Mouse (Mus musculus): ENCODE data around the gene Olfr59. TPM values are rescaled to one million over a fixed set of nuclear protein-coding genes. Genes with fewer than 3 reads are reported as not detected.

The Olfr59 gene
- polyA plus RNA-seq (2014; fragmentation: Nextera tagmentation; extraction: Ambion mirVana), result not detected in 2 replicates

- H3K4me2 ChIP-seq (ENCODE audit: low read depth, low read length), result no peak within 1 kb of the TSS
- no peaks in the 10 kb centered on the region for H3K9me3 ChIP-seq (replicated peaks; ENCODE audit: control insufficient read depth, low read length)
- H3K36me3 ChIP-seq (replicated peaks; ENCODE audit: control insufficient read depth, insufficient read depth, low read depth, low read length), result no peaks in the 10 kb centered on the region
- H3K4me3 ChIP-seq (ENCODE audit: low read depth, low read length), result no peak within 1 kb of the TSS
- H3K9ac ChIP-seq (replicated peaks; ENCODE audit: low read length), result no peak within 1 kb of the TSS
- H3K27ac ChIP-seq (replicated peaks; ENCODE audit: low read depth, low read length), result no peak within 1 kb of the TSS
- DNase-seq (ENCODE audit: low spot score), result no peak
- WGBS, result 61% methylated on average over 2 of the region's 2 CpGs
- no peaks in the 10 kb centered on the region for H3K4me1 ChIP-seq (ENCODE audit: control insufficient read depth, insufficient read depth, low read length)
- H3K27me3 ChIP-seq (ENCODE audit: control insufficient read depth, insufficient read depth, low read length), result no peaks in the 10 kb centered on the region
- no peak for ATAC-seq (replicated peaks; ENCODE audit: insufficient number of reproducible peaks, low FRiP score, low TSS enrichment, low read depth)
Observed at GRCm38 (mm10) chr11:74283436-74283835, at the start of gene Olfr59. Gene Olfr59, plus strand, starts transcription at chr11:74283736.

GRCm38 (mm10) chr11:74241201-74241600, 42.3 kb upstream of the Olfr59 start:
- no peaks in the 10 kb centered on the region for H3K4me1 ChIP-seq (ENCODE audit: control insufficient read depth, insufficient read depth, low read length)
- DNase-seq (ENCODE audit: low spot score), result no peak
- H3K27me3 ChIP-seq (ENCODE audit: control insufficient read depth, insufficient read depth, low read length), result no peaks in the 10 kb centered on the region
- H3K4me3 ChIP-seq (ENCODE audit: low read depth, low read length), result no peak overlapping the region
- H3K9ac ChIP-seq (replicated peaks; ENCODE audit: low read length), result no peak overlapping the region
- H3K36me3 ChIP-seq (replicated peaks; ENCODE audit: control insufficient read depth, insufficient read depth, low read depth, low read length), result no peaks in the 10 kb centered on the region
- no peak for ATAC-seq (replicated peaks; ENCODE audit: insufficient number of reproducible peaks, low FRiP score, low TSS enrichment, low read depth)
- no peak overlapping the region for H3K27ac ChIP-seq (replicated peaks; ENCODE audit: low read depth, low read length)
- H3K4me2 ChIP-seq (ENCODE audit: low read depth, low read length), result no peak overlapping the region
- no peaks in the 10 kb centered on the region for H3K9me3 ChIP-seq (replicated peaks; ENCODE audit: control insufficient read depth, low read length)
- WGBS, result 94% methylated on average over 3 of the region's 3 CpGs

- H3K4me1 ChIP-seq (ENCODE audit: control insufficient read depth, insufficient read depth, low read length), result no peaks in the 10 kb centered on the region
- H3K4me2 ChIP-seq (ENCODE audit: low read depth, low read length), result no peak within 1 kb of the TSS
- DNase-seq (ENCODE audit: low spot score) (no peak), ATAC-seq (replicated peaks; ENCODE audit: insufficient number of reproducible peaks, low FRiP score, low TSS enrichment, low read depth) (no peak)
- H3K9me3 ChIP-seq (replicated peaks; ENCODE audit: control insufficient read depth, low read length), result no peaks in the 10 kb centered on the region
- no peaks in the 10 kb centered on the region for H3K27me3 ChIP-seq (ENCODE audit: control insufficient read depth, insufficient read depth, low read length)
- no peaks in the 10 kb centered on the region for H3K36me3 ChIP-seq (replicated peaks; ENCODE audit: control insufficient read depth, insufficient read depth, low read depth, low read length)
- H3K27ac ChIP-seq (replicated peaks; ENCODE audit: low read depth, low read length), result no peak within 1 kb of the TSS
- H3K4me3 ChIP-seq (ENCODE audit: low read depth, low read length), result no peak within 1 kb of the TSS
- no peak within 1 kb of the TSS for H3K9ac ChIP-seq (replicated peaks; ENCODE audit: low read length)
- WGBS, result 52% methylated on average over 2 of the region's 2 CpGs
Observed at GRCm38 (mm10) chr11:74259508-74259907, 24.0 kb upstream of the Olfr59 start, which contains the start of gene Olfr406. Gene Olfr406, plus strand, starts transcription at chr11:74259808.

- WGBS, result 66% methylated on average over 2 of the region's 2 CpGs
- no peak overlapping the region for H3K4me2 ChIP-seq (ENCODE audit: low read depth, low read length)
- no peaks in the 10 kb centered on the region for H3K36me3 ChIP-seq (replicated peaks; ENCODE audit: control insufficient read depth, insufficient read depth, low read depth, low read length)
- H3K27me3 ChIP-seq (ENCODE audit: control insufficient read depth, insufficient read depth, low read length), result no peaks in the 10 kb centered on the region
- H3K27ac ChIP-seq (replicated peaks; ENCODE audit: low read depth, low read length), result no peak overlapping the region
- no peaks in the 10 kb centered on the region for H3K9me3 ChIP-seq (replicated peaks; ENCODE audit: control insufficient read depth, low read length)
- H3K9ac ChIP-seq (replicated peaks; ENCODE audit: low read length), result no peak overlapping the region
- ATAC-seq (replicated peaks; ENCODE audit: insufficient number of reproducible peaks, low FRiP score, low TSS enrichment, low read depth) (no peak), DNase-seq (ENCODE audit: low spot score) (no peak)
- H3K4me3 ChIP-seq (ENCODE audit: low read depth, low read length), result no peak overlapping the region
- H3K4me1 ChIP-seq (ENCODE audit: control insufficient read depth, insufficient read depth, low read length), result no peaks in the 10 kb centered on the region
Observed at GRCm38 (mm10) chr11:74287256-74287655, 3.7 kb downstream of the Olfr59 start.

- 74% methylated on average over 2 of the region's 2 CpGs for WGBS
- no peak overlapping the region for H3K4me3 ChIP-seq (ENCODE audit: low read depth, low read length)
- no peaks in the 10 kb centered on the region for H3K36me3 ChIP-seq (replicated peaks; ENCODE audit: control insufficient read depth, insufficient read depth, low read depth, low read length)
- H3K27ac ChIP-seq (replicated peaks; ENCODE audit: low read depth, low read length), result no peak overlapping the region
- H3K27me3 ChIP-seq (ENCODE audit: control insufficient read depth, insufficient read depth, low read length), result no peaks in the 10 kb centered on the region
- H3K9me3 ChIP-seq (replicated peaks; ENCODE audit: control insufficient read depth, low read length), result no peaks in the 10 kb centered on the region
- ATAC-seq (replicated peaks; ENCODE audit: insufficient number of reproducible peaks, low FRiP score, low TSS enrichment, low read depth) (no peak), DNase-seq (ENCODE audit: low spot score) (no peak)
- no peaks in the 10 kb centered on the region for H3K4me1 ChIP-seq (ENCODE audit: control insufficient read depth, insufficient read depth, low read length)
- H3K4me2 ChIP-seq (ENCODE audit: low read depth, low read length), result no peak overlapping the region
- H3K9ac ChIP-seq (replicated peaks; ENCODE audit: low read length), result no peak overlapping the region
Observed at GRCm38 (mm10) chr11:74326044-74326443, 42.5 kb downstream of the Olfr59 start.

- Histone ChIP-seq H3K4me2 (ENCODE audit: low read depth, low read length) (no peak overlapping the region), H3K4me3 (ENCODE audit: low read depth, low read length) (no peak overlapping the region), H3K27ac (replicated peaks; ENCODE audit: low read depth, low read length) (no peak overlapping the region), H3K9me3 (replicated peaks; ENCODE audit: control insufficient read depth, low read length) (no peaks in the 10 kb centered on the region), H3K36me3 (replicated peaks; ENCODE audit: control insufficient read depth, insufficient read depth, low read depth, low read length) (no peaks in the 10 kb centered on the region), H3K27me3 (ENCODE audit: control insufficient read depth, insufficient read depth, low read length) (no peaks in the 10 kb centered on the region), H3K4me1 (ENCODE audit: control insufficient read depth, insufficient read depth, low read length) (no peaks in the 10 kb centered on the region), H3K9ac (replicated peaks; ENCODE audit: low read length) (no peak overlapping the region)
- ATAC-seq (replicated peaks; ENCODE audit: insufficient number of reproducible peaks, low FRiP score, low TSS enrichment, low read depth) (no peak), DNase-seq (ENCODE audit: low spot score) (no peak)
Observed at GRCm38 (mm10) chr11:74328781-74329180, 45.2 kb downstream of the Olfr59 start.

DNA sequence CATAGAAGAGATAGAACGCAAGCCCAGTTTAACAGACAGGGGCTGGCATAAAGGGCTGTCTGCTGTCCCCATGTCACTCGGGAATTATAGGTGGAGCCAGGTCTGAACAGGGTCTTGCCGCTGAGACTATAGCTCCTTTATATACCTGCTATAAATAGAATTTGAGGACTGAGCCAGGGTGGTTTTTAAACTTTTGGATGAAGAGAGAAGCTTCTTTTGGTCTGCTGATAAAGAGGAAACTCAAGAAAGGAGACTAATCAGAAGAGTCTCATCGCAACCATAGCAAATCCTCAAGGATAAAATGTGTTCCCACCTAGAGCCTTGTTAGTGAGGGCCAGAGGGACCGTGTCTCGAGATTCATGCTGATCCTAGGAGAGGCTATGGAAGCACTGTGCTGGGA, 54.4 kb downstream of the Olfr59 start, which contains the start of gene Olfr410:
Gene Olfr410, minus strand, starts transcription at position 101 of the 400 bp plus-strand sequence.
- Histone ChIP-seq H3K4me2 (ENCODE audit: low read depth, low read length) (no peak within 1 kb of the TSS), H3K27me3 (ENCODE audit: control insufficient read depth, insufficient read depth, low read length) (no peaks in the 10 kb centered on the region), H3K27ac (replicated peaks; ENCODE audit: low read depth, low read length) (no peak within 1 kb of the TSS), H3K4me1 (ENCODE audit: control insufficient read depth, insufficient read depth, low read length) (no peaks in the 10 kb centered on the region), H3K36me3 (replicated peaks; ENCODE audit: control insufficient read depth, insufficient read depth, low read depth, low read length) (no peaks in the 10 kb centered on the region), H3K4me3 (ENCODE audit: low read depth, low read length) (no peak within 1 kb of the TSS), H3K9ac (replicated peaks; ENCODE audit: low read length) (no peak within 1 kb of the TSS), H3K9me3 (replicated peaks; ENCODE audit: control insufficient read depth, low read length) (no peaks in the 10 kb centered on the region)
- ATAC-seq (replicated peaks; ENCODE audit: insufficient number of reproducible peaks, low FRiP score, low TSS enrichment, low read depth), result no peak
- 85% methylated on average over 6 of the region's 6 CpGs for WGBS
- DNase-seq (ENCODE audit: low spot score), result no peak
